Mouse (Mus musculus) hindbrain, embryonic 15.5 days (tissue): Measurements from ENCODE around the gene AI854703. TPM values are rescaled to one million over a fixed set of nuclear protein-coding genes. Genes with fewer than 3 reads are reported as not detected.
A peak's percentile ranks its signal among the peaks of the same experiment; 100 is the strongest.

Experiments used
- ATAC-seq: fragments of 200-750 bp; cut with Nextera tagmentation; 2 replicates; pipeline ENCODE4 v1.8.0; 2017; ENCODE audit warnings: low read depth, moderate number of reproducible peaks, moderate TSS enrichment; ENCODE audit not compliant: low FRiP score
- H3K27ac ChIP-seq: fragments of 300-500 bp; sonication (generic); replicated peaks from 2 replicates; pipeline ENCODE4 v1.5.1; 2015; ENCODE audit warnings: mild to moderate bottlenecking, inconsistent platforms
- H3K27me3 ChIP-seq: fragments of 300-500 bp; sonication (generic); 2 replicates; pipeline ENCODE4 v1.6.1; 2015; ENCODE audit warnings: control low read depth, inconsistent platforms
- H3K36me3 ChIP-seq: fragments of 300-500 bp; sonication (generic); 2 replicates; pipeline ENCODE4 v1.6.1; 2015; ENCODE audit warnings: control low read depth, inconsistent platforms
- H3K4me1 ChIP-seq: fragments of 300-500 bp; sonication (generic); replicated peaks from 2 replicates; pipeline ENCODE4 v1.6.1; 2015; ENCODE audit warnings: control low read depth, inconsistent platforms
- H3K4me2 ChIP-seq: fragments of 300-500 bp; sonication (generic); 2 replicates; pipeline ENCODE4 v1.6.1; 2015; ENCODE audit warnings: moderate library complexity, mild to moderate bottlenecking, inconsistent platforms
- H3K4me3 ChIP-seq: fragments of 300-500 bp; sonication (generic); 2 replicates; pipeline ENCODE4 v1.5.1; 2015; ENCODE audit warnings: mild to moderate bottlenecking, inconsistent platforms
- H3K9ac ChIP-seq: fragments of 300-500 bp; sonication (generic); 2 replicates; pipeline ENCODE4 v1.6.1; 2015; ENCODE audit warnings: inconsistent platforms
- H3K9me3 ChIP-seq: fragments of 300-500 bp; sonication (generic); 2 replicates; pipeline ENCODE4 v1.6.1; 2016; ENCODE audit warnings: control low read depth, inconsistent platforms
- WGBS: fragments of 180-500 bp; shearing (Covaris S2); methylation state at CpG from one replicate; pipeline ENCODE4 v1.1.7; 2015; 5-methylcytosine and 5-hydroxymethylcytosine counted together
- polyA plus RNA-seq: library from polyadenylated mRNA; unstranded; fragments of >200 nt; fragmentation: Nextera tagmentation; extraction: Ambion mirVana; gene quantifications from 2 replicates; pipeline ENCODE4 v1.2.1, GENCODE M21; 2015

AI854703 gene
- polyA plus RNA-seq, 1 experiment from 2014 or later: 27.1 TPM

DNA sequence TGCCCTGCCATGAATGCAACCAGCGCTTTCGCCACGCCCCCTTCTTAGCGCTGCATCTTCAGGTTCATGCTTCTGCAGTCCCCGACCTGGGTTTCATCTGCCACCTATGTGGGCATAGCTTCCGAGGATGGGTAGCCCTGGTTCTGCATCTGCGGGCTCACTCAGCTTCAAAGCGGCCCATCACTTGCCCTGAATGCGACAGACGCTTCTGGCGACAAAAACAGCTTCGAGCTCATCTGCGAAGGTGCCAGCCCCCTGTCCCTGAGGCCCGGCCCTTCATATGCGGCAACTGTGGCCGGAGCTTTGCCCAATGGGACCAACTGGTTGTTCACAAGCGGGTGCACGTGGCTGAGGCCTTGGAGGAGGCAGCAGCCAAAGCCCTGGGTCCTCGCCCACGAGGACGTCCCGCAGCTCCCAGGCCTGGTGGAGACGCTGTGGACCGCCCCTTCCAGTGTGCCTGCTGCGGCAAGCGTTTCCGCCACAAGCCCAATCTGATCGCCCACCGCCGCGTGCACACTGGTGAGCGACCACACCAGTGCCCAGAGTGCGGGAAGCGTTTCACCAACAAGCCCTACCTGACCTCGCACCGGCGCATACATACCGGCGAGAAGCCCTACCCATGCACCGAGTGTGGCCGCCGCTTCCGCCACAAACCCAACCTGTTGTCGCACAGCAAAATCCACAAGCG lies 29.9 kb upstream of the AI854703 start:
- Histone ChIP-seq H3K4me1 (peaks cover 31% of the 10 kb centered on the region), H3K36me3 (peaks cover 46% of the 10 kb centered on the region), H3K27ac (no peak overlapping the region), H3K4me3 (no peak overlapping the region), H3K9ac (no peak overlapping the region), H3K9me3 (peaks cover 22% of the 10 kb centered on the region), H3K27me3 (no peaks in the 10 kb centered on the region), H3K4me2 (no peak overlapping the region)
- 96% methylated on average over 45 of the region's 45 CpGs for WGBS
- ATAC-seq: no peak

DNA sequence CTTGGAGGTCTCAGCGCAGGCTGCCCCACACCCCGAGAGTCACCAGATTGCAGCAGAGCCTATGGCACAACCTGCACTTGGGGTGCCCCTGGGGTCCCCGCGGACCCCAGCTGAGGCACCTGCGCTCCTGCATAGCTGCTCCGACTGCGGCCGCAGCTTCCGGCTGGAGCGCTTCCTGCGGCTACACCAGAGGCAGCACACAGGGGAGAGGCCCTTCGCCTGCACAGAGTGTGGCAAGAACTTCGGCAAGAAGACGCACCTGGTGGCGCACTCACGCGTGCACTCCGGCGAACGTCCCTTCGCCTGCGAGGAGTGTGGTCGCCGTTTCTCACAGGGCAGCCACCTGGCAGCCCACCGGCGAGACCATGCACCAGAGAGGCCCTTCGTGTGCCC lies 29.3 kb upstream of the AI854703 start:
- Histone ChIP-seq H3K4me3 (no peak overlapping the region), H3K27ac (no peak overlapping the region), H3K9ac (no peak overlapping the region), H3K27me3 (no peaks in the 10 kb centered on the region), H3K4me1 (peaks cover 31% of the 10 kb centered on the region), H3K9me3 (peaks cover 22% of the 10 kb centered on the region), H3K36me3 (peaks cover 46% of the 10 kb centered on the region), H3K4me2 (no peak overlapping the region)
- 97% methylated on average over 27 of the region's 27 CpGs for WGBS
- ATAC-seq: no peak

DNA sequence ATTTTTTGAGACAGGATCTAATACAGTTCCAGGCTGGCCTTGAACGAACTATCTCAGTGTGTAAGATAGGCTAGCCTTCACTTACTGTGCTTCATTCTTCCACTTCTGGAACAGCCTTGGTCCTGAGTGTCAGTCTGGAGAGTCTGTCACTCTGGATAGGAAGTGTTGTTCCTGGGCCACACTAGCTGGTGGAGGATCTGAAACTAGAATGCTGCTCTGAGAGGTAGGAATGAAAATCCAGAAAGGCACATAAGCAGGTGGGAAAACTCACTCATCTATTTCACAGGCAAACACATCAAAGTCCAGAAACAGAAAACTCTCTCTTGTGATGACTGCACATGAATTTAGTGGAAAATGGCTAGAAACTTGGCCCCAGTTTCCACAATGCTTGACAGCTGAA lies 26.0 kb upstream of the AI854703 start:
- peaks cover 21% of the 10 kb centered on the region for H3K4me1 ChIP-seq
- no peak overlapping the region for H3K9ac ChIP-seq
- H3K9me3 ChIP-seq: peaks cover 22% of the 10 kb centered on the region
- no peaks in the 10 kb centered on the region for H3K27me3 ChIP-seq
- 95% methylated on average over 1 of the region's 1 CpGs for WGBS
- H3K4me2 ChIP-seq: no peak overlapping the region
- no peak for ATAC-seq
- peaks cover 46% of the 10 kb centered on the region for H3K36me3 ChIP-seq
- H3K27ac ChIP-seq: peak overlapping the region; percentile 95
- H3K4me3 ChIP-seq: no peak overlapping the region

DNA sequence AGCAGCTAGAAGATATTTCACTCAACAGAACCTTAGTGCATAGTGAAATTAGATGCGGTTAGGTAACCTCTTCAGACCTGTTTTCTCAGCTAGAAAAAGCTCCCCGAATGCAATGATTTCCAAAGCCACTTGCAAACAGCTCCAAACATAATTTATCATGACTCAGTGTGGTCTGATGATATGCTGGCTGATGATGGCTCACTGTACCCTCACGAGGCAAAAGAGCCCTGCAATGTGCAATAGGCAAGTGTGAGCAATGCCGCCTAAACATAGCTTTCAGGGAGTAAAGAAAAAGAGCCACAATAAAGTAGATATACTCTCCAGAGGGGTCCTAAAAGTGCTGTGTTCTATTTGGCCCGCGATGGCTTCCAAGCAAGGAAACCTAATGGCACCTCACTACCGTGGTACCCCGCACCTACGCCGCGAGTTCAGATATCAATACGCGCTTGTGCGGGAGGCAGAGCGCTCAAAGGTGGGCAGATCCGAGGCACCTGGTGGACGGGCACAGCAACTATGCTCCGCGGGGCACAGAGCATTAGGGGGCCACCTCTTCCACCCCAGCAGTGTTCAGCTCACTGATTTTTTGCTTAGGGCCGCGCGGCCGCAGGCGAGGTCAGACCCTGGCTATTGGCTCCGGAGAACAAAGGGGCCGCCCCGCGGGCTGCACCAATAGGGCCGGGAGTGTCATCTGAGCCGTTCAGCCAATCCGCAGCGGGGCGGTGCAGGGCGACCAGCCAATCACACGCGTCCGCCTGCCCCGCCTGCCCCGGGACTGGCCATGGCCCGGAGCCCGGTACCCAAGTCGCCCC lies 25.1 kb upstream of the AI854703 start, which contains the start of gene Zfp775:
Gene Zfp775 (plus strand): TSS at position 793 of the 809 bp plus-strand sequence.
- Histone ChIP-seq H3K9me3 (peaks cover 15% of the 10 kb centered on the region), H3K36me3 (peaks cover 38% of the 10 kb centered on the region), H3K4me1 (peaks cover 21% of the 10 kb centered on the region), H3K9ac (peak within 1 kb of the TSS; percentile 99), H3K4me2 (peak within 1 kb of the TSS; percentile 93), H3K4me3 (peak within 1 kb of the TSS; percentile 65), H3K27me3 (no peaks in the 10 kb centered on the region), H3K27ac (peak within 1 kb of the TSS; percentile 95)
- 4% methylated on average over 42 of the region's 42 CpGs for WGBS
- peak; percentile 99 for ATAC-seq

DNA sequence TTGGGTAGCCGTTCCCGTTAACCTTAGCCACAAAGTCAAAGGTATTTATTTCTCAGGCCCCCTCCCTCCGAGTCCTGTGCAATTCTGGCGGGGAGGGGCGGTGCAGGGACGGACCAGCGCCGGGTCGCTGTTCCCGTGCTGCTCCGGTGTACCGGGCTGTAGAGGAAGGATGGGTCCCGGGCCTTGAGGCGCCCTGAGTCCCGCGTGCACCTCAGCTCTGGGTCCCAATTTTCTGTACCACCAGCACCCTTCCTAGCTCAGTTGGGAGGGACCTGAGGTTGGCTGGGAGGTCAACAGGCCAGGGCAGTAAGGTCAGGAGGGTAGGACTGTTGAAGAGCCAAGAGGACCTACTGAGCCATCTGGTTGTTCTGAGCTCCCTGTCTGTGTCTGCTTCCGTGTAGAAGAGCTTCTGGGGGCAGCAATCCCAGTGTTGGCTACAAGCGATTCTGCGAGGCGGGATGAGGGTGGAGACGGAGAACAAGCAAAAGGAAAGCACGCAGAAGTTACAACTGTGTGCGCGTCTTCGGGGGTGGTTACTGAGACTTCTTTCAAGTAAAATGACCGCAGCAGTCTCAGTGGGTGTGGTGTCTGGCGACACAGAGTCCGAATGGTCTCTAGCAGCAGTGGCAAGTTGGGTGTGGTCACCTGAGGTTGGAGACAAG lies 24.4 kb upstream of the AI854703 start:
- peak; percentile 89 for ATAC-seq
- peak overlapping the region; percentile 95 for H3K27ac ChIP-seq
- peaks cover 21% of the 10 kb centered on the region for H3K4me1 ChIP-seq
- H3K4me2 ChIP-seq: peak overlapping the region; percentile 93
- H3K36me3 ChIP-seq: peaks cover 30% of the 10 kb centered on the region
- H3K9me3 ChIP-seq: peaks cover 8% of the 10 kb centered on the region
- H3K27me3 ChIP-seq: no peaks in the 10 kb centered on the region
- H3K9ac ChIP-seq: peak overlapping the region; percentile 99
- peak overlapping the region; percentile 65 for H3K4me3 ChIP-seq
- 0% methylated on average over 28 of the region's 28 CpGs for WGBS

DNA sequence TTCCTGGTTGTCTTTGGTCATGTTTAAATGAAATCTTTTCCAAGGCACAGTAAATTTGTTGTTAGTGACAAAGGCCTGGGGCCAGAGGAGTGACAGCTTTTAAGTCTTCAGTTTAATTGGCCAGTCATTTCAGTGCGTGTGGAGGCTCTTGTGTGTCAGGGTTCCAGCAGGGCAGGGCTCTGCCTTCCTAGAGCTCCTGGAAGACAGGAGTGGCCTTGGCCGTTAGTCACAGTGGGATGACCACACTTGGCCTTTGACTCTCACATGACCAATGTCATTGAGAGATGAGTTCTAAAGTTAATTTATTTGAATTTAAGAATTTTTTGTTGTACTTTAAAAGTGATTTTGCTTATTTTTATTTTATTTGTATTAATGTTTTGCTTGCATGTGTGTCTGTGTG lies 18.4 kb upstream of the AI854703 start:
- H3K9me3 ChIP-seq: no peaks in the 10 kb centered on the region
- H3K4me2 ChIP-seq: no peak overlapping the region
- H3K36me3 ChIP-seq: peaks cover 1% of the 10 kb centered on the region
- no peak overlapping the region for H3K27ac ChIP-seq
- no peaks in the 10 kb centered on the region for H3K27me3 ChIP-seq
- 66% methylated on average over 2 of the region's 2 CpGs for WGBS
- ATAC-seq: no peak
- H3K4me1 ChIP-seq: peaks cover 6% of the 10 kb centered on the region; the same call in 1 of the 2 replicates
- no peak overlapping the region for H3K4me3 ChIP-seq
- no peak overlapping the region for H3K9ac ChIP-seq

DNA sequence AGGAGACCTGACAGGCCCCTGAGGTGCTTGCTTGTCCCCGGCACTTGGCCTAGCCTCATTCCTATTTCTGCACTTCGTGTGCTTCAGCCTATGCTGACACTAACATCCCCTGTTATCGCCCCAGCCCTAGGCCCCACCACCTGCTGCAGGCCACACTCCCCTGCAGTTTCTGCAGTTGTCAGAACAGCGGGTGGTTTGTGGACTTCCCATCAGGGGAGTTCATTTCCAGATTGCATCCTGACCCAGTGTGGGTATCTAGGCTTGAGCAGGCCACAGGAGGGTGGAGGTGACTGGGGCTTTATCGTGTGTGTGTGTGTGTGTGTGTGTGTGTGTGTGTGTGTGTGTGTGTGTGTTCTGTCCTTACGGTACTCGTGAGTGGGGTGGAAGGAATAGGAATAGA lies 17.1 kb upstream of the AI854703 start:
- Histone ChIP-seq H3K9ac (no peak overlapping the region), H3K27ac (no peak overlapping the region), H3K4me1 (0 out of 2 replicates have a peak, but pooled peaks cover 4% of the 10 kb centered on the region), H3K36me3 (peaks cover 14% of the 10 kb centered on the region), H3K4me2 (no peak overlapping the region), H3K27me3 (no peaks in the 10 kb centered on the region), H3K9me3 (no peaks in the 10 kb centered on the region), H3K4me3 (no peak overlapping the region)
- 53% methylated on average over 7 of the region's 7 CpGs for WGBS
- ATAC-seq: no peak; the same call in 1 of the 2 replicates

DNA sequence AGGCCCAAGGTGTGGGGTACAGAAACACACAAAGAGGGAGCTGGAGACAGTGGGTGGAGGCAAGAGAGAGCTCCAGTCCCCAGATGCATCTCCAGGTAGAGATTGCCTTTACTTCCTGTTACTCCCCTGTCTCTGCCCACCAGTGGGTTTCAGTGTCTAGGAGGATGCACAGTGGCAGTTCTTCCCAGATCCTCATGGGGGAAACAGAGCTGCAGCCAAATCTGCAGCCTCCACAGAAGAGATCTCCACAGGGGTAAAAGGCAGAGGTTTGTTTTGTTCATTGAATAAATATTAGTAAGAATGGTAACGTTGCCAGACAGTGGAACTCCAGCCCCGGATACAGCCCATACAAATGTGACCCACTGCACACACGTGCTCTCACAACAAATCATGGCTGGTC lies 15.9 kb upstream of the AI854703 start:
- Histone ChIP-seq H3K36me3 (peaks cover 19% of the 10 kb centered on the region), H3K27me3 (no peaks in the 10 kb centered on the region), H3K4me3 (no peak overlapping the region), H3K27ac (no peak overlapping the region), H3K9me3 (no peaks in the 10 kb centered on the region), H3K4me2 (no peak overlapping the region), H3K4me1 (0 out of 2 replicates have a peak, but pooled peaks cover 4% of the 10 kb centered on the region), H3K9ac (no peak overlapping the region)
- WGBS: 70% methylated on average over 3 of the region's 3 CpGs
- ATAC-seq: no peak

DNA sequence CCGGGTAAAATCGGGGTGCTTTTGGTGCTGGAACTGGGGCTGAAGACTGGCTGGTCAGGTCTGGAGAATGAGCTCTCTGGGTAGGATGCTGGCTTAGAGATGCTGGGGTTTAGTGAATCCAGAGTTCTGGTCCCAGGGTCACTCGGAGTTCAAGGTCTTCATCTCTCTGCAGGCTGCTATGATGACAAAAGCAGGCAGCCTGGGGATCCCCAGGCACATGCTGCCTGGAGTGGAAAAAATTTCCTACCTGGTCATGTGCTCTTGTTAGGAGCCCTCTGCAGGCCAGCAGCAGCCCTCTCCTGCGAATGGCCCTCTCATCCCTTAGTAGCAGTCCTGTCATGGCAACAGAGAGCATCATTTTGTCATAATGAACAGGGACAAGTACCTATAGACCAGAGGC lies 13.1 kb upstream of the AI854703 start:
- Histone ChIP-seq H3K9me3 (no peaks in the 10 kb centered on the region), H3K27ac (no peak overlapping the region), H3K4me3 (no peak overlapping the region), H3K4me2 (no peak overlapping the region), H3K4me1 (0 out of 2 replicates have a peak, but pooled peaks cover 4% of the 10 kb centered on the region), H3K27me3 (no peaks in the 10 kb centered on the region), H3K9ac (no peak overlapping the region), H3K36me3 (peaks cover 21% of the 10 kb centered on the region)
- WGBS: 88% methylated on average over 4 of the region's 4 CpGs
- ATAC-seq: no peak

DNA sequence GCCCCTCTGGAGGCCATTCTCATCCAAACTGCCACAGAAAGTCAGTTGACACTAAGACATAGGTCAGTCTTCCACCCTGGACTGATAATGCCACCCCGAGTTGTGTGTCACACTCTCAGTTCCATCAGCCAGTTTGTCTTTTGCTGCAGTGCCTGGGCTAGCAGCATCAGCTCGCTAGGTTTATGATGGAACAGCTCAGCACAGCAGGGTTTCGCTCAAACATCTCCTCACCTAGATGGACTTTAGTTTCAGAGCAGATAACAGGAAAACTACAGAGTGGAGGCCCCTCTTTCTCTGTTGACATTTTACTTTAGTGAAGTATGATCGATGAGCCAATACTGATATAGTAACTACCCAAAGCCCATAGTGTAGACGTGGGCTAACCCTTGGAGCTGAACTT lies 11.8 kb upstream of the AI854703 start:
- H3K9me3 ChIP-seq: no peaks in the 10 kb centered on the region
- peaks cover 31% of the 10 kb centered on the region for H3K36me3 ChIP-seq
- ATAC-seq: no peak
- H3K4me1 ChIP-seq: no peaks in the 10 kb centered on the region
- WGBS: 97% methylated on average over 5 of the region's 5 CpGs
- no peaks in the 10 kb centered on the region for H3K27me3 ChIP-seq
- H3K4me2 ChIP-seq: no peak overlapping the region
- no peak overlapping the region for H3K4me3 ChIP-seq
- no peak overlapping the region for H3K9ac ChIP-seq
- no peak overlapping the region for H3K27ac ChIP-seq

DNA sequence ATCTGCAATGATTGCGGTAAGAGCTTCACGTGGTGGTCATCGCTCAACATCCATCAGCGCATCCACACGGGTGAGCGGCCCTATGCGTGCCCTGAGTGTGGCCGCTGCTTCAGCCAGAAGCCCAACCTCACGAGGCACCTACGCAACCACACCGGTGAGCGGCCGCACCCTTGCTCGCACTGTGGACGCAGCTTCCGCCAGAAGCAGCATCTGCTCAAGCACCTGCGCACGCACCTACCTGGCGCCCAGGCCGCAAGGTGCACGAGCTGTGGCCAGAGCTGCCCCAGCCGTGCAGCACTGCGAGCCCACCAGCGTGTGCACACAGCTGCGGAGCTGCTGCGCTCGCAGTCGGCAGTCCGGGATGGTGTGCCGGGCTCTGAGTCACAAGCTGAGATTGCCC lies 6.5 kb upstream of the AI854703 start:
- no peak for ATAC-seq
- Histone ChIP-seq H3K4me2 (no peak overlapping the region), H3K4me3 (no peak overlapping the region)

More for the DNA sequence above, 6.5 kb upstream of the AI854703 start:
- Histone ChIP-seq H3K9ac (no peak overlapping the region), H3K9me3 (no peaks in the 10 kb centered on the region), H3K27ac (no peak overlapping the region), H3K27me3 (no peaks in the 10 kb centered on the region), H3K4me1 (no peaks in the 10 kb centered on the region), H3K36me3 (peaks cover 27% of the 10 kb centered on the region)
- 95% methylated on average over 30 of the region's 30 CpGs for WGBS
